19 mouse cellular contexts compared by ENCODE assay signal in the genomic region with DNA sequence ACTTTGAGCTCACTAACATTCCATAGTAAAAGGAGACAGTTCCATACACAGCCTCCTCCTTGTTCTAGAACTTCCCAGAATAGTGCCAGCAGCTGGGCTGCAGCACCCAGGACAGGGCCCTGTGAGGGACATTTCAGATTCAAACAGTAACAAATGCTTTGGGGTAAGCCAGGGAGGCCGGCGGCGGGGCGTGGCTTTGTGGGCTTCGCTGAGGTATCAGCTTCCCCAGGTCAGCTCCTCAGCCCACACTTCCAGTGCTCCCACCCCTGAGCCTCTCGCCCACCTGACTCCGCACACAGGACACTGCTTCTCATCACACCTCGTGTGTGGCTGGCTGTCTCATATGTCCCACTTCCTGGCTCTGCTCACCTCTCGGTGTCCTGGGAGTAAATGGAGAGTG. TPM values are rescaled to one million over a fixed set of nuclear protein-coding genes. Genes with fewer than 3 reads are reported as not detected.
"Had no signal": no experiment of that assay in that cellular context is flagged by ENCODE, and none has a peak within 500 bp of the region (broad histone marks: within the 10 kb centered on the region; RNA-seq: fewer than 3 reads in every experiment).

No protein-coding gene starts in this region.

- H3K27ac ChIP-seq: kidney, embryonic 15.5 days; liver, embryonic 13.5 days; stomach, postnatal 0 days had no signal

- H3K36me3 ChIP-seq: kidney, embryonic 15.5 days had no signal

- DNase-seq: kidney, adult 11 months; kidney, adult 8-10 months; kidney, postnatal 10 days; kidney, postnatal 36 days; layer of hippocampus, postnatal 36 days; liver, embryonic 13.5 days; lung, adult 2 months; lung, postnatal 14 days; lung, postnatal 4 days; midbrain, embryonic 14.5 days; right cerebral cortex, adult 18-20 months; right cerebral cortex, postnatal 14 days; right cerebral cortex, postnatal 4 days; thymus, adult 2 months; thymus, postnatal 14 days; thymus, postnatal 4 days had no signal

- H3K27me3 ChIP-seq: kidney, embryonic 15.5 days; liver, embryonic 13.5 days had no signal

- H3K9me3 ChIP-seq: kidney, embryonic 15.5 days; liver, embryonic 13.5 days had no signal

- H3K4me3 ChIP-seq: kidney, embryonic 15.5 days; liver, embryonic 13.5 days had no signal

- H3K9ac ChIP-seq: kidney, embryonic 15.5 days; liver, embryonic 13.5 days had no signal

RNA-seq across cellular contexts. Expression of a gene that starts 2.6 kb away (rescaled TPM):
- total RNA-seq: layer of hippocampus, postnatal 36 days; liver, adult 2 months had no signal
